Mouse (Mus musculus) bone marrow macrophage, adult 2 months (primary cell): ENCODE results near the gene Hoxc12.

Experiments
- CTCF ChIP-seq: IDR thresholded peaks from 2 replicates; pipeline ENCODE4 v1.5.1; 2012; ENCODE audit warnings: low read depth, mild to moderate bottlenecking, low read length, moderate library complexity
- POLR2A ChIP-seq: IDR thresholded peaks from 2 replicates; pipeline ENCODE4 v1.6.1; 2012; ENCODE audit warnings: mild to moderate bottlenecking, low read depth, low read length, borderline replicate concordance

DNA sequence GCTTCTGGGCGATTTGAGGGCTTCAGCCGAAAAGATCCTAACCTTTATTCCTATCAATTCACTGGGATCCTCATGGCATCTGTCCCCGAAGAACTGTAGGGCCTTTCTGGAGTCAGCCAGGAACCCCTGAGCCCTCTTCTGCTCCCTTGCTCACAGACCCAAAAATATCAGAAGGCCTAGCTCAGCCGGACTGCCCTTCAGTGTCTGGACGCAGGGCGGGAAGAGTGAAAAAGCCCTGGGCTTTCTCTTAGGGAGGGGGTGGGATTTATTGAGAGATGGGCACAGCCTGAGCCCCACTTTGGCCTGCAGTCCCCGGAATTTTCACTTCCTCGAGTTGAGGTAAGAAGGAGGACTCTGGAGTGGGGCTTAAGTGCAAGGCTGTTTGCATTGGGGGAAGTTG is 26.7 kb downstream of the Hoxc12 start:
- no peak for TF ChIP-seq CTCF
- TF ChIP-seq POLR2A, result no peak
